Mouse (Mus musculus): ENCODE data around the gene Polrmt. TPM values are rescaled to one million over a fixed set of nuclear protein-coding genes. Genes with fewer than 3 reads are reported as not detected.

Polrmt gene
- total and polyA plus RNA-seq, 3 experiments = 13.5 to 50.5 (median 49.0) TPM

- Histone ChIP-seq H3K36me3 (replicated peaks in 1 of 2; ENCODE audit: control insufficient read depth in 1 of 2, insufficient read depth in 1 of 2, low read length in 1 of 2) (no peaks in the 10 kb centered on the region), H3K79me2 (replicated peaks; ENCODE audit: control insufficient read depth, extremely low read depth, insufficient read depth, poor library complexity, severe bottlenecking) (no peaks in the 10 kb centered on the region), H3K27ac (ENCODE audit: insufficient read depth, low read depth) (no peak overlapping the region), H3K4me2 (ENCODE audit: insufficient read depth, low read depth, poor library complexity, severe bottlenecking) (no peak overlapping the region), H3K4me1 (ENCODE audit: control insufficient read depth in 1 of 2, insufficient read depth in 2 of 2) (peaks cover 3 to 11% of the 10 kb centered on the region in 2 experiments; a peak in 3 of 4 replicates), H3K9ac (ENCODE audit: insufficient read depth, low read depth) (no peak overlapping the region), H3K9me3 (replicated peaks; ENCODE audit: low read length) (peaks cover 20% of the 10 kb centered on the region), H3K27me3 (replicated peaks) (peaks cover 47% of the 10 kb centered on the region), H3K4me3 (replicated peaks in 1 of 3; ENCODE audit: low read depth in 2 of 3, low read length in 2 of 3, poor library complexity in 1 of 3) (no peak overlapping the region)
- dilution Hi-C loops (cut with MboI; ENCODE audit: extremely low pct_ligation_motif_present, extremely low pct_unique_long_range_greater_than_20kb, low sequenced_read_pairs) = no loop called here
- no peak for DNase-seq (ENCODE audit: extremely low read depth)
- in situ Hi-C loops (cut with MboI; ENCODE audit: low pct_ligation_motif_present, low pct_unique_long_range_greater_than_20kb, low sequenced_read_pairs) = no loop called here
- TF ChIP-seq BHLHE40 (IDR thresholded peaks at IDR 0.05; ENCODE audit: low read depth, low read length) = no peak
- TF ChIP-seq CTCF (conservative IDR thresholded peaks at IDR 0.05 in 1 of 2, IDR thresholded peaks at IDR 0.05 in 1 of 2; ENCODE audit: low read depth in 2 of 2, low read length in 2 of 2) = peak; percentile 33 to 50; a peak in 3 of 4 replicates
- TF ChIP-seq MAZ (IDR thresholded peaks at IDR 0.05; ENCODE audit: low read depth, low read length) = no peak
These were observed 28.3 kb upstream of the Polrmt start for GRCm38 (mm10) chr10:79774486-79775279.

DNA sequence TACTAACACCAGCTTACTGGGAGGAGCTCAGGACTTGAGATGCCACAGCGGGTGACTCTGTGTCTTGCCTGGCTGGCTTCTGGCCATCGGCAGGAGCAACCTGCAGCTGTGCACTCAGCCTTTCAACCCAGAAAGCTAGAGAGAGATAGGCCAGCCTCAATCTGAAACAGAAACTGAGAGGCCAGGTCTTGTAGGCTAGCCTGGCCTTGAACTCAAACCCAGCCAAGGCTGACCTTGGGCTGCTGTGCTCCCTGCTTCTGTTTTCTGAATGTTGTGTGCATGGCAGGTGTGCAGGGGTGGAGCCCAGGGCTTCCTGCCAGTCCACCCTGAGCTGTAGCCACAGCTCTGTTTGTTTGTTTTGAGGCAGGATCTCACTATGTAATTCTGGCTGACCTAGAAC is 26.8 kb upstream of the Polrmt start:
- H3K9me3 ChIP-seq (replicated peaks; ENCODE audit: low read length) = peaks cover 20% of the 10 kb centered on the region
- in situ Hi-C loops (cut with MboI; ENCODE audit: low pct_ligation_motif_present, low pct_unique_long_range_greater_than_20kb, low sequenced_read_pairs) (no loop called here), dilution Hi-C loops (cut with MboI; ENCODE audit: extremely low pct_ligation_motif_present, extremely low pct_unique_long_range_greater_than_20kb, low sequenced_read_pairs) (no loop called here)
- no peaks in the 10 kb centered on the region for H3K36me3 ChIP-seq (replicated peaks in 1 of 2; ENCODE audit: control insufficient read depth in 1 of 2, insufficient read depth in 1 of 2, low read length in 1 of 2)
- no peak overlapping the region for H3K9ac ChIP-seq (ENCODE audit: insufficient read depth, low read depth)
- no peak overlapping the region for H3K4me3 ChIP-seq (replicated peaks in 1 of 3; ENCODE audit: low read depth in 2 of 3, low read length in 2 of 3, poor library complexity in 1 of 3)
- H3K79me2 ChIP-seq (replicated peaks; ENCODE audit: control insufficient read depth, extremely low read depth, insufficient read depth, poor library complexity, severe bottlenecking) = no peaks in the 10 kb centered on the region
- peak; percentile 65; the same call in 1 of the 2 replicates for TF ChIP-seq IRF4 (IDR thresholded peaks at IDR 0.05; ENCODE audit: low read depth, low read length)
- no peak for TF ChIP-seq ZC3H11A (IDR thresholded peaks at IDR 0.05; ENCODE audit: low read depth, low read length)
- DNase-seq (ENCODE audit: extremely low read depth) = no peak
- no peak overlapping the region for H3K4me2 ChIP-seq (ENCODE audit: insufficient read depth, low read depth, poor library complexity, severe bottlenecking)
- peaks cover 32% of the 10 kb centered on the region for H3K27me3 ChIP-seq (replicated peaks)
- H3K4me1 ChIP-seq (ENCODE audit: control insufficient read depth in 1 of 2, insufficient read depth in 2 of 2) = peaks cover 3 to 7% of the 10 kb centered on the region in 2 experiments; a peak in 3 of 4 replicates
- no peak overlapping the region for H3K27ac ChIP-seq (ENCODE audit: insufficient read depth, low read depth)

- H3K27ac ChIP-seq (ENCODE audit: insufficient read depth, low read depth) = no peak overlapping the region
- dilution Hi-C loops (cut with MboI; ENCODE audit: extremely low pct_ligation_motif_present, extremely low pct_unique_long_range_greater_than_20kb, low sequenced_read_pairs) = no loop called here
- peaks cover 24% of the 10 kb centered on the region for H3K27me3 ChIP-seq (replicated peaks)
- peaks cover 7 to 16% of the 10 kb centered on the region in 2 experiments for H3K4me1 ChIP-seq (ENCODE audit: control insufficient read depth in 1 of 2, insufficient read depth in 2 of 2)
- no peak overlapping the region for H3K9ac ChIP-seq (ENCODE audit: insufficient read depth, low read depth)
- peaks cover 20% of the 10 kb centered on the region for H3K9me3 ChIP-seq (replicated peaks; ENCODE audit: low read length)
- in situ Hi-C loops (cut with MboI; ENCODE audit: low pct_ligation_motif_present, low pct_unique_long_range_greater_than_20kb, low sequenced_read_pairs) = no loop called here
- no peak overlapping the region for H3K4me2 ChIP-seq (ENCODE audit: insufficient read depth, low read depth, poor library complexity, severe bottlenecking)
- no peak for DNase-seq (ENCODE audit: extremely low read depth)
- H3K4me3 ChIP-seq (replicated peaks in 1 of 3; ENCODE audit: low read depth in 2 of 3, low read length in 2 of 3, poor library complexity in 1 of 3) = no peak overlapping the region
- no peaks in the 10 kb centered on the region for H3K36me3 ChIP-seq (replicated peaks in 1 of 2; ENCODE audit: control insufficient read depth in 1 of 2, insufficient read depth in 1 of 2, low read length in 1 of 2)
- peak in 1 of 2 experiments; percentile 35; a peak in 2 of 4 replicates for TF ChIP-seq CTCF (conservative IDR thresholded peaks at IDR 0.05 in 1 of 2, IDR thresholded peaks at IDR 0.05 in 1 of 2; ENCODE audit: low read depth in 2 of 2, low read length in 2 of 2)
- no peak for TF ChIP-seq ZC3H11A (IDR thresholded peaks at IDR 0.05; ENCODE audit: low read depth, low read length)
- H3K79me2 ChIP-seq (replicated peaks; ENCODE audit: control insufficient read depth, extremely low read depth, insufficient read depth, poor library complexity, severe bottlenecking) = no peaks in the 10 kb centered on the region
These were observed 25.9 kb upstream of the Polrmt start for GRCm38 (mm10) chr10:79772320-79772719.
